Mouse (Mus musculus) intestine, postnatal 0 days (tissue): ENCODE data around the gene 4933402J07Rik. TPM values are rescaled to one million over a fixed set of nuclear protein-coding genes. Genes with fewer than 3 reads are reported as not detected.

Source experiments
- ATAC-seq: fragments of 200-750 bp; cut with Nextera tagmentation; 2 replicates; pipeline ENCODE4 v1.8.0; 2017; ENCODE audit warnings: mild to moderate bottlenecking, moderate TSS enrichment, moderate library complexity
- H3K27ac ChIP-seq: fragments of 300-500 bp; sonication (generic); 2 replicates; pipeline ENCODE4 v1.5.1; 2014; ENCODE audit warnings: mild to moderate bottlenecking, low read depth, low read length, moderate library complexity
- H3K27me3 ChIP-seq: fragments of 300-500 bp; sonication (generic); replicated peaks from 2 replicates; pipeline ENCODE4 v1.6.1; 2014; ENCODE audit warnings: low read length, mixed read lengths; ENCODE audit not compliant: control insufficient read depth, insufficient read depth
- H3K36me3 ChIP-seq: fragments of 300-500 bp; sonication (generic); 2 replicates; pipeline ENCODE4 v1.6.1; 2014; ENCODE audit warnings: mild to moderate bottlenecking, moderate library complexity; ENCODE audit not compliant: control insufficient read depth, insufficient read depth
- H3K4me1 ChIP-seq: fragments of 300-500 bp; sonication (generic); replicated peaks from 2 replicates; pipeline ENCODE4 v1.6.1; 2014; ENCODE audit warnings: antibody characterized with exemption, low read length, mixed read lengths; ENCODE audit not compliant: control insufficient read depth, insufficient read depth
- H3K4me2 ChIP-seq: fragments of 300-500 bp; sonication (generic); replicated peaks from 2 replicates; pipeline ENCODE4 v1.6.1; 2014; ENCODE audit warnings: low read depth, mild to moderate bottlenecking, moderate library complexity
- H3K4me3 ChIP-seq: fragments of 300-500 bp; sonication (generic); 2 replicates; pipeline ENCODE4 v1.5.1; 2014; ENCODE audit warnings: low read depth, low read length
- H3K9ac ChIP-seq: fragments of 300-500 bp; sonication (generic); 2 replicates; pipeline ENCODE4 v1.6.1; 2014; ENCODE audit warnings: mild to moderate bottlenecking, low read depth, low read length
- H3K9me3 ChIP-seq: fragments of 300-500 bp; sonication (generic); 2 replicates; pipeline ENCODE4 v1.6.1; 2016; ENCODE audit warnings: mixed run types; ENCODE audit not compliant: control insufficient read depth
- CTCF ChIP-seq: sonication (generic); IDR thresholded peaks from 2 replicates; pipeline ENCODE4 v1.5.1; 2016; ENCODE audit warnings: low read depth, mild to moderate bottlenecking, control low read depth, antibody characterized with exemption, moderate library complexity
- WGBS: fragments of 180-500 bp; shearing (Covaris S2); extraction: QIAGEN DNeasy Blood & Tissue Kit; methylation state at CpG from one replicate; pipeline ENCODE4 v1.1.7; 2014; 5-methylcytosine and 5-hydroxymethylcytosine counted together
- polyA plus RNA-seq: library from polyadenylated mRNA; unstranded; fragments of >200 nt; fragmentation: Nextera tagmentation; extraction: Ambion mirVana; gene quantifications from 2 replicates; pipeline ENCODE4 v1.2.1, GENCODE M21; 2015

The 4933402J07Rik gene
- polyA plus RNA-seq, 1 experiment from 2014 or later = not detected

DNA sequence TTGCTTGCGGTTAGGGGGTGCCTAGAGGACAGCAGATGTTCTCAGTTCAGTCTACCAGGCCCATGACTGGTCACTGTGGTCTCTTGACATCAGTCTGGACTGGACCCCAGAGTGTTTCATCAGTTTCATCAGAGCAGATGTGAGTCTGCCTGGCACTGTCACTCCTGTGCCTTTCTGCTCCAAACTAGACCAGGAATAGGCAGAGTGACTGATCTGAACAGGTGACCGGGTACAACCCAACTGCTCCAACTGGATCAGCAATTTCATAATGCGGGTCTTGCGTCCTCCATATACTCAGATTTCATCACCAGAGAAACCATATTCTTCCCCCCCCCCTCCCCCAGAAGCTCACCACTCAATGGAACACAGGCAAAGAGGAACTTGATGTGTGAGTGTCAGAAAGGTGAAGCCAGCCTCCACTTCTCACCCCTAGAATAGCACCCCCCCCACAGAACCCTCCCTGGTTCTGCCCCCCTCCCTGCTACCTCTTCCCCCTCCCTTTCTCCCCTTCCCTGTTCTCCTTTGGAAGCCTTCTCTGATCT, 46.1 kb downstream of the 4933402J07Rik start:
- H3K4me3 ChIP-seq = no peak overlapping the region
- H3K4me2 ChIP-seq = no peak overlapping the region
- no peaks in the 10 kb centered on the region for H3K4me1 ChIP-seq
- TF ChIP-seq CTCF = no peak
- 84% methylated on average over 4 of the region's 4 CpGs for WGBS
- H3K36me3 ChIP-seq = no peaks in the 10 kb centered on the region
- H3K9me3 ChIP-seq = no peaks in the 10 kb centered on the region
- H3K27me3 ChIP-seq = no peaks in the 10 kb centered on the region
- no peak overlapping the region for H3K27ac ChIP-seq
- no peak overlapping the region for H3K9ac ChIP-seq
- ATAC-seq = no peak

DNA sequence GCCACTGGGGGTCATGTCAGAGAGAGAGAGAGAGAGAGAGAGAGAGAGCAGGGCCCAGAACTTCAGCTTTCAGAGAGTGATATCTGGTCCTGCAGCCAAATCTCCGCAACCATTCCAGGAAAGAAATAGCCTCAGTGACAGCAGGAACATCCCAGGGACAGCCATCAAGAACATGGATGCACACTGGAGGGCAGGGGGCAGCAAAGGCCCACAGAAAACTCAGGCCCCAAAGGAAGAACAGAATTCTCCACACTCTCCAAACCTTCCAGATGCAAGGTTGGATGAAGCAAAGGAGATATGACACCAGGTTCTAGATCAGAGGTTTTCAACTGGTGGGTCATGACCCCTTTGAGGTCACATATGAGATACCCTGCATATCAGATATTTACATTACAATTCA, 50.0 kb downstream of the 4933402J07Rik start:
- Histone ChIP-seq H3K36me3 (no peaks in the 10 kb centered on the region), H3K27ac (no peak overlapping the region), H3K27me3 (no peaks in the 10 kb centered on the region), H3K9ac (no peak overlapping the region), H3K4me1 (no peaks in the 10 kb centered on the region), H3K4me2 (no peak overlapping the region), H3K4me3 (no peak overlapping the region), H3K9me3 (no peaks in the 10 kb centered on the region)
- ATAC-seq = no peak
- peak; percentile 27 for TF ChIP-seq CTCF
- WGBS = 100% methylated on average over 1 of the region's 1 CpGs

DNA sequence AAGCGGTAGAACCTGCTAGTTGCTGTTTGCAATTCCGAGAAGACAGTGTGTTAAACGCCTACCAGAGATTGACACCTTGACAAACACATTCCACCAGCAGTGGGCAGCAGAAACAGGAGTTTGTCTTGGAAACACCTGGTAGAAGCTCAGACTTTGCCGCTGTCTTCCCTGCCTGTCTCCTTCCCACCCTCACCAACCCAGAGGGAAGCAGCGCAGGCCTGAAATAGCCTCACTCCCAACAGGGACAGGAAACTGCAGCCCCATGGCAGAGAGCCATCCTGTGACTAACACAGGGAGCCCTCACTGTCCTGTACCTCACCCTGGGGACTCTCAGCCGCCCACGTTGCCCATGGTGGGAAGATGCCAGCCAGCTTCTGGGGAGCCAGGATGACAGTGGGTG, 55.5 kb downstream of the 4933402J07Rik start:
- Histone ChIP-seq H3K27ac (no peak overlapping the region), H3K27me3 (no peaks in the 10 kb centered on the region), H3K4me3 (no peak overlapping the region), H3K4me1 (no peaks in the 10 kb centered on the region), H3K9me3 (no peaks in the 10 kb centered on the region), H3K9ac (no peak overlapping the region), H3K36me3 (no peaks in the 10 kb centered on the region), H3K4me2 (no peak overlapping the region)
- ATAC-seq = no peak
- 30% methylated on average over 7 of the region's 7 CpGs for WGBS
- TF ChIP-seq CTCF = peak; percentile 22; the same call in 1 of the 2 replicates

DNA sequence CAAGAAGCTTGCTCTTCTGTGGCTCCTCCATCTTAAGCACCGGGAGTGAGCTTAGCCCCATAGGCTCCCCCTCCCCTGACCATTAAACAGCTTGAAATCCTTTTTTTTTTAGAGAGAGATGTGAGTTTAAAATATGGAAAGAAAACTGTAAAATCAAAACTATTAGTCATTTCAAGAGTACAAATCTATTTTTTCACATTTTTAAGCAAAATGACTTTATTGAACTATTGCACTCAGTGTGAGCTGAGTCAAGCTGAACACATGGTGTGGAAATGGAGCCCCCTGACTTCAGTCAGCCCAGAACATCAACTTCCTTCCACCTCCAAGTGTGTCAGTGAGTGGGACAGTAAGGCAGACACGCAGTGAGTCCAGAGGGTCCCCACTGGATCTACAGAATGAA, 55.9 kb downstream of the 4933402J07Rik start:
- H3K4me1 ChIP-seq = no peaks in the 10 kb centered on the region
- ATAC-seq = no peak
- 76% methylated on average over 2 of the region's 2 CpGs for WGBS

DNA sequence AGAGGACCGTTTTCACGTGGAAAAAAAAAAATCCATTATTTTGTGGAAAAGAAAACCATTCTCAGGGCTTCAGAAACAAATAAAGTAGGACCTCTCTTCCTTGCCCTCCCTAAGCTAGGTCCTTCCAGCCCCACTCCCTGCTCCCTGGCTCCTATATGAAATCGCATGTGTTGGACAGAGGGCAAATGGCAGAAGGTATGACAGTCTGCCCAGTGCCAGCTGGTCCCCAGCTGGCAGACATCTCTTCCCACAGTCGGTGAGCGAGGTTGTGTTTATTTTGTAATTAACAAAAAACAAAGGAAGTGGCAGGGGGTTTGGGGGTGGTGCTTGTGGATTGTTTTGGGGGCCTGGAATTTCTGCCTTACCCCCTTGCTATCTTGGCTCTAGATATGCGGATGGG, 56.6 kb downstream of the 4933402J07Rik start:
- H3K9ac ChIP-seq = no peak overlapping the region
- no peaks in the 10 kb centered on the region for H3K9me3 ChIP-seq
- H3K4me3 ChIP-seq = no peak overlapping the region
- no peak for TF ChIP-seq CTCF
- no peak overlapping the region for H3K27ac ChIP-seq
- ATAC-seq = no peak
- H3K27me3 ChIP-seq = no peaks in the 10 kb centered on the region
- H3K4me1 ChIP-seq = no peaks in the 10 kb centered on the region
- H3K36me3 ChIP-seq = no peaks in the 10 kb centered on the region
- WGBS = 63% methylated on average over 6 of the region's 6 CpGs
- no peak overlapping the region for H3K4me2 ChIP-seq

More for the DNA sequence above, 55.9 kb downstream of the 4933402J07Rik start:
- Histone ChIP-seq H3K27ac (no peak overlapping the region), H3K4me3 (no peak overlapping the region), H3K36me3 (no peaks in the 10 kb centered on the region), H3K9ac (no peak overlapping the region), H3K9me3 (no peaks in the 10 kb centered on the region), H3K4me2 (no peak overlapping the region), H3K27me3 (no peaks in the 10 kb centered on the region)
- TF ChIP-seq CTCF = no peak

DNA sequence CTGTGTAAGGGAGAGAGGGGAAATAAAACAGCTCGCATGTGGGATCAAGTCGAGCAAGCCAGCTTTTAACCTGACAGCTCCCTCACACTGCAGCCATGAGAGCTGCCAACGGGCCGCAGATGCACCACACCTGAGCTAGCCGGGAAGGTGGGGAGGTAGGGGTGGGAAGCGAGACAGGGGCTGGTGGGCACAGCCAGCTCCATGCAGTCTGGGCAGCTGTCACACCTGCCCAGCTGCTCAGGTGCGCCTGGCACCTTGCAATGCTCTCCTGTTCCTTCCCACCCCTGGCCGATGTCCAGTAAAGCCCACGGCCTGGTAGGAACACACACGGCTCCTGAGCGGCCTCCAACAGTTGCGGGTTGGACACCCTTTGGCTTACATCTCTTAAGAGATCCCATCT, 57.5 kb downstream of the 4933402J07Rik start:
- 75% methylated on average over 12 of the region's 12 CpGs for WGBS
- no peak for ATAC-seq

DNA sequence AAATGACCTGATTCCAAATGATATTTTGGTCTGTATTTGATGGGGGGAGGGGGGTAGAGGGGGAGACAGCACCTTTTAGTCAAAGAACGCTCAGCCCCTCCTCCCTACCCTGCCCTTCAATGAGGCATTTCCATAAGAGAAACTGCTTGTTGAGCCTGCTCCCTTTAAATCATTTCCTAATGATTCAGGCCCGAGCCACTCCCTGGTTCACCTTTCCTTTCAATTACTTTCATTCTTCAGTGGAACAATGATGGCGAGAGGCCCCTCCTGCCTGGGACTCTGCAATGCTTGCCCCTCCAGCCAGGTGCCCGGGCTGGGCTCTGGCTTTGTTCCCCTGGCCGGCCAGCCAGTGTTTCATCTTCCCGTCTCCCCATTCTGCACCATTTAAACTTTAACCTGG, 66.0 kb downstream of the 4933402J07Rik start:
- no peak for ATAC-seq
- Histone ChIP-seq H3K9ac (no peak overlapping the region), H3K4me1 (no peaks in the 10 kb centered on the region), H3K9me3 (no peaks in the 10 kb centered on the region), H3K27me3 (no peaks in the 10 kb centered on the region), H3K36me3 (no peaks in the 10 kb centered on the region), H3K4me2 (no peak overlapping the region), H3K4me3 (no peak overlapping the region), H3K27ac (no peak overlapping the region)
- no peak for TF ChIP-seq CTCF
- WGBS = 32% methylated on average over 6 of the region's 6 CpGs

More for the DNA sequence above, 57.5 kb downstream of the 4933402J07Rik start:
- no peak overlapping the region for H3K4me2 ChIP-seq
- H3K4me1 ChIP-seq = no peaks in the 10 kb centered on the region
- H3K4me3 ChIP-seq = no peak overlapping the region
- no peaks in the 10 kb centered on the region for H3K36me3 ChIP-seq
- H3K9ac ChIP-seq = no peak overlapping the region
- TF ChIP-seq CTCF = no peak
- no peaks in the 10 kb centered on the region for H3K27me3 ChIP-seq
- no peaks in the 10 kb centered on the region for H3K9me3 ChIP-seq
- no peak overlapping the region for H3K27ac ChIP-seq
